Mouse (Mus musculus): ENCODE results near the gene Proca1. TPM values are rescaled to one million over a fixed set of nuclear protein-coding genes. Genes with fewer than 3 reads are reported as not detected.

Proca1 gene
- polyA plus RNA-seq, 1 experiment from 2014 or later: 2.4 TPM

- Histone ChIP-seq H3K9me3 (replicated peaks; ENCODE audit: control insufficient read depth, low read length) (no peaks in the 10 kb centered on the region), H3K27me3 (ENCODE audit: control insufficient read depth, insufficient read depth, low read length) (no peaks in the 10 kb centered on the region), H3K36me3 (ENCODE audit: control insufficient read depth, insufficient read depth) (peaks cover 23% of the 10 kb centered on the region), H3K9ac (ENCODE audit: low read length) (peak overlapping the region; percentile 77), H3K27ac (ENCODE audit: low read length) (peak overlapping the region; percentile 94), H3K4me1 (ENCODE audit: control insufficient read depth, insufficient read depth, low read length) (peaks cover 32% of the 10 kb centered on the region), H3K4me2 (ENCODE audit: low read depth, low read length) (peak overlapping the region; percentile 95), H3K4me3 (ENCODE audit: low read length) (peak overlapping the region; percentile 81)
- no peak for ATAC-seq (replicated peaks; ENCODE audit: extremely low read depth, insufficient read depth, low FRiP score)
- WGBS: 2% methylated on average over 10 of the region's 10 CpGs
Observed at GRCm38 (mm10) chr11:78177437-78177836, 15.8 kb upstream of the Proca1 start.

GRCm38 (mm10) chr11:78177903-78178858 is 15.0 kb upstream of the Proca1 start:
- H3K9ac ChIP-seq (ENCODE audit: low read length): peak overlapping the region; percentile 86
- peaks cover 32% of the 10 kb centered on the region for H3K4me1 ChIP-seq (ENCODE audit: control insufficient read depth, insufficient read depth, low read length)
- peak; percentile 86 for ATAC-seq (replicated peaks; ENCODE audit: extremely low read depth, insufficient read depth, low FRiP score)
- H3K27ac ChIP-seq (ENCODE audit: low read length): peak overlapping the region; percentile 94
- H3K4me2 ChIP-seq (ENCODE audit: low read depth, low read length): peak overlapping the region; percentile 95
- H3K4me3 ChIP-seq (ENCODE audit: low read length): peak overlapping the region; percentile 81
- WGBS: under 1% methylated on average over 76 of the region's 84 CpGs
- no peaks in the 10 kb centered on the region for H3K9me3 ChIP-seq (replicated peaks; ENCODE audit: control insufficient read depth, low read length)
- peaks cover 23% of the 10 kb centered on the region for H3K36me3 ChIP-seq (ENCODE audit: control insufficient read depth, insufficient read depth)
- no peaks in the 10 kb centered on the region for H3K27me3 ChIP-seq (ENCODE audit: control insufficient read depth, insufficient read depth, low read length)

DNA sequence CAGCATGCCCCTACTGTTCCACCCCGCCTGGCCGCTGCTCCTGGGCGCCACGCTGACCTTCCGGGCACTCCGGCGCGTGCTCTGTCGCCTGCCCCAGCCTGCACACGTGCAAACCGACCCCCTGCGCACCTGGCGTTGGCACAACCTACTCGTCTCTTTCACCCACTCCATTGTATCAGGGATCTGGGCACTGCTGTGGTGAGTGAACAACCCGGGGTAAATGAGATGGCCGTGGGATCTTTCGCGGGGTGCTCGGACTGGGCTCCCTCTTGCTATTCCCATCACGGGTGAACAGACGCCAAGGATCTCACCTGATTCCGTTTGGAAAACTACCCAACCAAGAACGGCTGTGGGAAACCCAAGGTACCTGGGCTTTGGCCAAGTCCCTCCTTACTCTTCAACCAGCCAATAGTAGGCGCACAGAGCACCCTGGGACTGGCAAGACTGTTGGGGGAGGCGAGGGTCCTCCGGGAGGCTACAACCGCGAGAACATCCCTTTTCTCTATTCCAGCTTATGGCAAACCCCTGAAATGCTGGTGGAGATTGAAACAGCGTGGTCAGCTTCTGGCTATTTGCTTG is 14.2 kb upstream of the Proca1 start:
- peak; percentile 3 for ATAC-seq (replicated peaks; ENCODE audit: extremely low read depth, insufficient read depth, low FRiP score)
- peak overlapping the region; percentile 86 for H3K9ac ChIP-seq (ENCODE audit: low read length)
- H3K9me3 ChIP-seq (replicated peaks; ENCODE audit: control insufficient read depth, low read length): no peaks in the 10 kb centered on the region
- H3K4me1 ChIP-seq (ENCODE audit: control insufficient read depth, insufficient read depth, low read length): peaks cover 34% of the 10 kb centered on the region
- peaks cover 23% of the 10 kb centered on the region for H3K36me3 ChIP-seq (ENCODE audit: control insufficient read depth, insufficient read depth)
- peak overlapping the region; percentile 95 for H3K4me2 ChIP-seq (ENCODE audit: low read depth, low read length)
- 1% methylated on average over 29 of the region's 29 CpGs for WGBS
- H3K27ac ChIP-seq (ENCODE audit: low read length): peak overlapping the region; percentile 94
- peak overlapping the region; percentile 81 for H3K4me3 ChIP-seq (ENCODE audit: low read length)
- no peaks in the 10 kb centered on the region for H3K27me3 ChIP-seq (ENCODE audit: control insufficient read depth, insufficient read depth, low read length)

- Histone ChIP-seq H3K27me3 (ENCODE audit: control insufficient read depth, insufficient read depth, low read length) (no peaks in the 10 kb centered on the region), H3K9me3 (replicated peaks; ENCODE audit: control insufficient read depth, low read length) (no peaks in the 10 kb centered on the region), H3K36me3 (ENCODE audit: control insufficient read depth, insufficient read depth) (peaks cover 23% of the 10 kb centered on the region), H3K4me3 (ENCODE audit: low read length) (peak overlapping the region; percentile 81), H3K9ac (ENCODE audit: low read length) (peak overlapping the region; percentile 86), H3K4me2 (ENCODE audit: low read depth, low read length) (peak overlapping the region; percentile 95), H3K4me1 (ENCODE audit: control insufficient read depth, insufficient read depth, low read length) (peaks cover 37% of the 10 kb centered on the region), H3K27ac (ENCODE audit: low read length) (peak overlapping the region; percentile 94)
- no peak for ATAC-seq (replicated peaks; ENCODE audit: extremely low read depth, insufficient read depth, low FRiP score)
- 27% methylated on average over 8 of the region's 8 CpGs for WGBS
Observed at GRCm38 (mm10) chr11:78179438-78179999, 13.7 kb upstream of the Proca1 start.

DNA sequence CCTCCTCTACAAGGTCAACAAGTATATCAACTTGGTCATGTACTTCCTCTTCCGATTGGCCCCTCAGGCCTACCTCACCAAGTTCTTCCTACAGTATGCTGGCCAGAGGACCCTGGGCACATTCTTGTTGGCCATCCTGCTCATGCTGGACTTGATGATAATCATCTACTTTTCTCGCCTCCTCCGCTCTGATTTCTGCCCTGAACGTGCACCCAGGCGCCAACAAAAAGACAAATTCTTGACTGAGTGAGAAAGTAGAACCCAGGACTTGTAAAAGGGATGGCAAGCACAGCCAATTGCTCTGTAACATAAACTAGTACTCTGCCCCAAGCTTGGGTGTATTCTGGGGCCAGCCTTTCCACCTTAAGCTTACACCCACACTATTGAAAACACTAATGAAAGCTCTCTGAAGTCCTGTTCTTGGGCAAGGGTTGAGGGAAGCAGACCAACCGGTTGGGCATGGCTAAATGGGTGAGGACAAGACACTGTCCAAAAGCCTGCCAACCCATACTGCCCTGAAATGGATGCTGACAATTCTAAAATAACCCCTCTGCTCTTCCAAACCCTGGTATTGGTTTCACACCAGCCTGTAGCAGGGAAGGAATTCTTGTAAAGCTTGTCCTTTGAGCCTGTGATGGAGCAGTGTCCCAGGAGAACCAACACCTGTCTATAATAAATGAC is 13.0 kb upstream of the Proca1 start:
- 68% methylated on average over 6 of the region's 6 CpGs for WGBS
- Histone ChIP-seq H3K9me3 (replicated peaks; ENCODE audit: control insufficient read depth, low read length) (no peaks in the 10 kb centered on the region), H3K4me1 (ENCODE audit: control insufficient read depth, insufficient read depth, low read length) (peaks cover 37% of the 10 kb centered on the region), H3K36me3 (ENCODE audit: control insufficient read depth, insufficient read depth) (peaks cover 23% of the 10 kb centered on the region), H3K27ac (ENCODE audit: low read length) (no peak overlapping the region), H3K4me2 (ENCODE audit: low read depth, low read length) (no peak overlapping the region), H3K27me3 (ENCODE audit: control insufficient read depth, insufficient read depth, low read length) (no peaks in the 10 kb centered on the region), H3K9ac (ENCODE audit: low read length) (no peak overlapping the region), H3K4me3 (ENCODE audit: low read length) (no peak overlapping the region)
- no peak for ATAC-seq (replicated peaks; ENCODE audit: extremely low read depth, insufficient read depth, low FRiP score)

GRCm38 (mm10) chr11:78181830-78182357 is 11.3 kb upstream of the Proca1 start:
- H3K27me3 ChIP-seq (ENCODE audit: control insufficient read depth, insufficient read depth, low read length): no peaks in the 10 kb centered on the region
- H3K27ac ChIP-seq (ENCODE audit: low read length): no peak overlapping the region
- WGBS: 44% methylated on average over 2 of the region's 2 CpGs
- H3K9me3 ChIP-seq (replicated peaks; ENCODE audit: control insufficient read depth, low read length): no peaks in the 10 kb centered on the region
- H3K36me3 ChIP-seq (ENCODE audit: control insufficient read depth, insufficient read depth): peaks cover 23% of the 10 kb centered on the region
- ATAC-seq (replicated peaks; ENCODE audit: extremely low read depth, insufficient read depth, low FRiP score): no peak
- H3K4me1 ChIP-seq (ENCODE audit: control insufficient read depth, insufficient read depth, low read length): peaks cover 34% of the 10 kb centered on the region
- peak overlapping the region; percentile 76 for H3K4me2 ChIP-seq (ENCODE audit: low read depth, low read length)
- H3K9ac ChIP-seq (ENCODE audit: low read length): peak overlapping the region; percentile 96
- peak overlapping the region; percentile 96 for H3K4me3 ChIP-seq (ENCODE audit: low read length)

DNA sequence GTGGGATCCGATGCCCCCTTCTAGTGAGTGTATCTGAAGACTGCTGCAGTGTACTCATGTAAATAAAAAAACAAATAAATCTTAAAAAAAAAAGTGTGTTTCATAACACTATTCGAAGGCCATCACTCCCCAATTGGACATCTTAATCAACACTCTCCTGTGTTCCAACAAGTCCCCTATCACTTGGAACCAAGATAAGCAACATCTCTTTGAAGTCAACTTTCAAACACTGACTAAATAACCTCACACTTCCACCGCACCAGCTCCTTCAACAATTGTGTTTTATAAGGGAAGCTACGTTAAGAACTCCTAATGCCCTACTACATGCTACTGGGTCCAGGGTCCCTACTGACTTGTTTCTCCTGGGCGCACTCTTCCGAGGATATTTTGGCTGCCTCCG is 10.7 kb upstream of the Proca1 start:
- Histone ChIP-seq H3K9ac (ENCODE audit: low read length) (peak overlapping the region; percentile 96), H3K27me3 (ENCODE audit: control insufficient read depth, insufficient read depth, low read length) (no peaks in the 10 kb centered on the region), H3K9me3 (replicated peaks; ENCODE audit: control insufficient read depth, low read length) (no peaks in the 10 kb centered on the region), H3K36me3 (ENCODE audit: control insufficient read depth, insufficient read depth) (peaks cover 23% of the 10 kb centered on the region), H3K4me2 (ENCODE audit: low read depth, low read length) (peak overlapping the region; percentile 76), H3K27ac (ENCODE audit: low read length) (peak overlapping the region; percentile 94), H3K4me1 (ENCODE audit: control insufficient read depth, insufficient read depth, low read length) (peaks cover 31% of the 10 kb centered on the region), H3K4me3 (ENCODE audit: low read length) (peak overlapping the region; percentile 96)
- WGBS: 3% methylated on average over 7 of the region's 7 CpGs
- ATAC-seq (replicated peaks; ENCODE audit: extremely low read depth, insufficient read depth, low FRiP score): no peak

DNA sequence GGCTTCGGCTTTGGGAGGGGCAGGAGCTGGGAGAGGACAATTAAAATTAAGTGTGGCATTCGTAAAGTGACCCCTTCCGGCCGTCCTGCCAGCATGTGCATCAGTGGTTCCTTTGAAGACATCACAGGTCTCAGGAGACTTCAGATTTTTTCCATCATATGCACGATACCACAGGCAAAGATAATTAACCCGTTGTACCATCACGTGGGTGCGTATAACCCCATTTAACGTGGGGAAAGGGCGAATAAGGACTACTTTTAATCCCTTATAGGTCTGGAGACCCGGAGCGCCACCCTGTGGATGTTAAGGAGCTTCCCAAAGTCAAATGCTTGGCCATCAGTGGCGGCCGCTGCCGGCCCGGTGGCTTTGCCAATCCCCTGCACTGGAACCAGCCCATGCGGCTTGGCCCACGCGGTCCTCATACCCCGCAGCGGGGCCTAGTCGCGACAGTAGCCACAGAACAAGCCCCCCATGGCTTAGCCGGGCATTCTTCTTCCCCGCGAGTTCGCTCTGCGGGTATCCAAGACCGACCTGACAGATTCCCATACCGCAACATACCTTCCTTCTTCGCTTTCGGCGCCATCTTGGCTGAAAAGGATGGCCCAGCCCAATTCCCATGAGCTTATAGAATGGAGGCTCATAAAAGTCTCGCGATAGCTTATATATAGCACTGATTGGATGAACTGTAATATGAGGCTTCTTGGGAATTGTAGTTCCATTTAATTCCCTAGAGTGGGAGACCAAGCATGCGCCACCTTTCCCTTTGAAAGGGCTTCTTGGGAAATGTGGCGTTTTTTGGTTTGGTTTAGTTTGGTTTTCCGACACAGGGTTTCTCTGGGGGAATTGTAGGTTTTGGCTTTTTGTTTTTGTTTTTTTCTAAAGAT is 10.0 kb upstream of the Proca1 start, which contains the start of gene Rpl23a:
Gene Rpl23a (minus strand): TSS at position 624 of the 884 bp plus-strand sequence.
- Histone ChIP-seq H3K9ac (ENCODE audit: low read length) (peak within 1 kb of the TSS; percentile 96), H3K4me3 (ENCODE audit: low read length) (peak within 1 kb of the TSS; percentile 96), H3K4me2 (ENCODE audit: low read depth, low read length) (peak within 1 kb of the TSS; percentile 76), H3K27me3 (ENCODE audit: control insufficient read depth, insufficient read depth, low read length) (no peaks in the 10 kb centered on the region), H3K4me1 (ENCODE audit: control insufficient read depth, insufficient read depth, low read length) (peaks cover 33% of the 10 kb centered on the region), H3K27ac (ENCODE audit: low read length) (peak within 1 kb of the TSS; percentile 94), H3K36me3 (ENCODE audit: control insufficient read depth, insufficient read depth) (peaks cover 23% of the 10 kb centered on the region), H3K9me3 (replicated peaks; ENCODE audit: control insufficient read depth, low read length) (no peaks in the 10 kb centered on the region)
- WGBS: under 1% methylated on average over 38 of the region's 38 CpGs
- ATAC-seq (replicated peaks; ENCODE audit: extremely low read depth, insufficient read depth, low FRiP score): peak; percentile 84

Data from heart, embryonic 16.5 days (tissue).